Mouse (Mus musculus): Measurements from ENCODE around the gene Myo16.

The Myo16 gene

DNA sequence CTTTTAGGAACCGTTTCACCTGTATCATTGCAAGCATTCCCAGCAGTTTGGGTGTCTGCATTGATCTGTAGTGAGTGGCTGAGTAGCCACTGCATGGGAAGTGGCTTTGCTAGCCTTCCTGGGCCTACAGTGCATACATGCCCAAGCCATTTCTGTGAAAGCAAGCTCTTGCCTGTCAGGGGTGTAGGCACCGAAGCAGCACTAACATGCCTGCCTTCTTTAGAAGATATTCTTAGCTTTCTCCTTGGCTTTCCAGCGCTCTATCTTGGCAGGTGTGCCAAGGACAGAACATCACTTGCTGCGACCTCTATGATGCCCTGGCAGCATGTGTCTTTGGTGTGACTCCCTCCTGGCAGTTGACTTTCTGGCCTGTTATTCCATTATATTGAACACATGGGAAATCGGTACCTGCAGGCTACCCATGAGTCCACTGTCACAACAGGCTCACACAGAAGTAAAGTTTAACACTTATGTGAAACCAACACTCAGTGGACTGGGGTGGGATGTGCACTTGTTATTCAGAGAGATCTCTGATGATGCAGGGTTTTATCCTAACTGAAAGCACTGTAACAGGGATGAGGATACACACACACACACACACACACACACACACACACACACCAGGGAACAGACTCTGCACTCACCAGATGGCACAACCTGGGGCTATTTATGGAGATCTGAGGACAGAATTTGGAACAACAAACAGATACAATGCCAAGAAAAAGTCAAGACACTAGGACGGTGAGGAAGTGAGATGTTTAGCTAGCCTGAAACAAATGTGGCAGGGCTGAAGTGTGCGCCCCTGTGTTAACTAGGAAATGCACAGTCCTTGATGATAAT, 21.4 kb downstream of the Myo16 start:
- DNase-seq (ENCODE audit: low read depth, low spot score): peak; percentile 71

DNA sequence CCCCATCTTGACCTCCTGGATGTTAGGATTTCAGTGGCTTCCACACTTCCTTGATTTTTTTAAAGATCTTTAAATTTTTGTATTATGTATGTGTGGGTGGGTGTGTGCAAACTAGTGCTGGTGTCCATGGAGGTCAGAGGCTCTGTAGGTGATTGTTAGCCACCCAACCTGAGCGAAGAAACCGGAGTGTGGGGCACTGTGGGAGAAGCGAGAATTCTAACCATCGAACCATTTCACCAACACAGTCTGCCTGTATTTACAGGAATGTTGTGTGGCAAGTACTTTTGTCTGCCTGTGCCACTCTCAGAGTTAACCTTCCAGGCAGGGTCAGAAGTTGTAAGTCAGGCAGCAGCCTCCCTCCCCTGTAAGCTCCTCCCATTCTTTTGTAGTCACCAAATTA, 22.3 kb downstream of the Myo16 start:
- no peak for DNase-seq (ENCODE audit: low read depth, low spot score)

DNA sequence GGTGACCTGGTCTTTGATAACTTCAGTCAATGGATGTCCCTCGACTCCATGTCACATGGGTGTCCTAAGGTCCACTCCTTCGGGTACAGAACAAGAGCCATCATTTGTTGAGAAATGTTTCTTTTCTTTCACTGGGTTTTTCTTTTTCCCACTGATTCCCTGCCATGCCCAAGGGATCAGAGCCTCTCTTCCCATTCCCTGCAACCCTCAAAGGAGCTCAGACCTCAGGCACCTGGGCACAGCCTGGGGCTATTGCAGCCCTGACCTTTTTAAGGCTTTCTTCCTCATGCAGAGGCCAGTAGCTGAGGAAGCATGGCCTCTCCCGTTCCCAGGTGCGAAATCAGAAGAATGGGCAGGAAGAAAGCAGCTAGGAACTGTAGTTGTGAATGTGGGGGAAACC, 23.4 kb downstream of the Myo16 start:
- no peak for DNase-seq (ENCODE audit: low read depth, low spot score)

DNA sequence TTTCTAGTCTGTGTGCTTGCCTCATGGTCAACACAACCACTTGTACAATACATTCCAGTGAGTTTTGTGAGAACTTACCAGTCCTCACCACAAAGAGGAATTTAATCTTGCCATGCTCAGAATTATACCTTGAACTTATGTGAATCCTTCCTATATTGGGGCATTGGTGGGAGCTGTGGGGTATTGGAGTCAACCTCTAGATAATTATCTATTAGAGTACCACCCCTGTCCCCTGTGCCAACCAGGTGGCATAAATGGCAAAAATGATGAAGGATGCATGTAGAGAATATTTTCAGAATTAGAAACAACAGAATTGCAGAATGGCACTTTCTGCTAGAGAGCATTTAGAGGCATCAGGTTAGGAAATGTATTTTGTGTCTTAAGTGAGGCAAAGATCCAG, 25.3 kb downstream of the Myo16 start:
- DNase-seq (ENCODE audit: low read depth, low spot score): no peak

DNA sequence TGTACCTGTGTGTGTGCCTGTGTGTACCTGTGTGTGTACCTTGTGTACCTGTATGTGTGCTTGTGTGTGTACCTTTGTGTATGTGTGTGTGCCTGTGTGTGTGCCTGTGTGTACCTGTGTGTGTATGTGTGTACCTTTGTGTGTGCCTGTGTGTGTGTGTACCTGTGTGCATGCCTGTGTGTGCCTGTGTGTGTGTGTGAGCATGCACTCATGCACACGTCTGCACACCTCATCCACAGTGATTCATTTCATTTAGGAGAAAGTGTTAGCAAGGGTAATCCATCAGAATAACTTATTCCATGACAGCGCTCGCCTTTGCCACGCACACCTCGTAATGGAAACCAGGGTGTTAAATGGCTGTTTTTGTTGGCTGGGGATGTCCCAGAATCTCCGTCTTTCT, 36.9 kb downstream of the Myo16 start:
- no peak for DNase-seq (ENCODE audit: low read depth, low spot score)

DNA sequence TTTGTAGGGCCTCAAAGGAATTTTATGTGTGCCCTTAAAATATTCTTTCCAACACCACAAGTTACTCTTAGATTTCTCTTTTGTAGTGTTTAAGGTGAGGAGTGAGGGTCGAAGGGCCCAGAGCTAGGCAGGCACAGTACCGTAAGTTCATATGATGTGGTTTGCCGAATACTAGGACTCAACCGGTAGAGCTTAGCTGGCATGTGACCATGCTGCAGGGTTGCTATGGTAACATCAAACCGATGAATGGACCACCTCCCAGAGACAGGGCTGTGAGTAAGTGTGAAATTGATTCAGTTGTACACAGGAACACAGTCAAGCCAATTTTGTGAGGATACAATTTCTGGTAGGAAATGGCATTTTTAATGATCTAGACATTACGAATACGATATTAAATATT, 44.5 kb downstream of the Myo16 start:
- peak; percentile 63 for DNase-seq (ENCODE audit: low read depth, low spot score)

DNA sequence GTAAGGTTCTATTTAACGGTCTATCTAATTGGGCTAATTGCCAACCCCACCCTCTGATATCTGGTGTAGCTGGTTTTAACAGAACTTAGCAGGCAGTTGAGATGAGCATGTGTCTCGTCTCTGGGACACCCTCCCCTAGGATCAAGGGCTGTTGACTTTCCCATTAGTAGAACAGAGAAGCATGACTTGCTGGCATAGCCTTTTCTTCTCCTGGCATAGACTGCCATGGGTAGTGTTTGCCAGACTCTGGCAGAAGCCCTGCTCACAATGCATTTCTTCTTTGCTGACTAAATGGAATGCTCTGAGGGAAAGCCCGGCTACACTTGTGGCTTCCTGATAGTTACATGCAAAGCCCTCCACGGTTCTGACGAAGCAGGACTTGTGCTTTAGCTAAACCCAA, 45.6 kb downstream of the Myo16 start:
- no peak for DNase-seq (ENCODE audit: low read depth, low spot score)

DNA sequence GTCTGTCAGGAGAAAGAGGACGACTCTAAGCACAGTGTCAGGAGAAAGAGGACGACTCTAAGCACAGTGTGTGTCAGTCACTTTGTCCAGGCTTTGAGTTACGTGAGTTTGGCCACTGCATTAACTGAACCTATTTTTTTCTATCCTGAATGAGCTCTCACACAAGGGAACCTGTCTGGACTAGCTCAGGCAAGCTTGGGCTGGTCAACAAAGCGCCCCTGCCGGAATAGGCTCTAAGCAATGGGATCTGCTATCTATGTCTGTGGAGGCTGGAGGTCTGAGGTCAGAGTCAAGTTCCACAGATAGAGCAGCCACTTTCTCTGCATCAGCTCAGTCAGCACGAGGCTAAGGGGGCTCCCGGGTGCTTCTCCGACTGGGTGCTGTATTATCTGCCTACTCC, 46.3 kb downstream of the Myo16 start:
- no peak for DNase-seq (ENCODE audit: low read depth, low spot score)

DNA sequence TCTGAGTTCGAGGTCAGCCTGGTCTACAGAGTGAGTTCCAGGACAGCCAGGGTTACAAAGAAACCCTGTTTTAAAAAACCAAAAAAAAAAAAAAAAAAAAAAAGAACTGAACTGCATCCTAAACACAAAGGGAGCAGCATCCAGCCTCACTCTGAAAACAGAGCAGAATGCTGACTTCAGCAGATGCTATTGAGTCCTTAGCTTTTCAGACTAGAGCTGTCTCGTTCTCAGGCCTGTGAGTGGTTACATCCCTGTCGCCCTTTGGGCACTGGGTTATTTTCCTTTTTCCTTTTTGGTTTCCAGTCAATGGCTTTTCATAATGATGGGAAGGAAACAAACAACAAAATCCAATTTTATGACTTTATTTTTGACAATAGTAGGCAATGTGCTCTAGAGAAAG, 61.3 kb downstream of the Myo16 start:
- DNase-seq (ENCODE audit: low read depth, low spot score): no peak

DNA sequence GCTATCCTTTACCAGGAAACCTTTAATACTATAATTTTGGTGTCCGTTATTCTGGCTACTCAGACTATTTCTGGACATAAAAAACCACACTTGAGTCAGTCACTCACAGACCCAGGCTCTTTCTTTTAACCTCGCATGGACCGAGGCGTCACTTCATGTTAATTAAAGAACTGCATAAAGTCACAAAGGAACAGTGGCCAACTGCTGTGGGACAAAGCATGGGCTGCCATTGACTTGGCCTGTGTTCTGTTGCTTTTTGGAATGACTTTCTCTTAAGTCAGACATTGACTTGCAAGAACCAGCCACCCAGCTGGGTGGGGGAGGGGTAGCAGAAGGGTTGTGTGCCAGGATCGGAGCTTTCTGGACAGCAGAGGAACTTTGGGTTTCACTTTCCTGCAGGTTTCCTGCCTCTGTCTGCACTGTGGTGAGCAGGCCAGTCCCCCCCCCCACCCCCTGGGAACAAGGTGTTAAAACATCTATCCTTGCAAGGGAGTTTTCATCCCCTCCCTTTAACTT, 66.1 kb downstream of the Myo16 start:
- no peak for DNase-seq (ENCODE audit: low read depth, low spot score)

DNA sequence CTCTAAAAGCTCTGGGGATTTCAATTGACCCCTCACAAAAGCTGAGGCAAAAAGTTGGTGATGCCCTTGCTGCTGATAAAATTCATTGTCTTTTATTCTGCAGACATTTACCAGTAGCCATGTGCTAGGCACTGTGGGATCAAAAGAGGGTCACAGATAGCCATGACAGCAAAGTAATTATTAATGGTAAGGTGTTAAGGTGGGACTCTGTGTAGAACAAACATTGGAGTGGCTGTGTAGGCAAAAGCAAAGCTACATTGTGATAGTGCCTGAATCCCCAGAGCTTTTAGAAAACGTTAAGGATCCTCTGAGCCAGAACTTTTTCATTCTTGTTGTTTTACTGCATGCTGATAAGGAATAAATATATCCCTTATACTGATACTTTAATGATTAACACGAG, 69.1 kb downstream of the Myo16 start:
- no peak for DNase-seq (ENCODE audit: low read depth, low spot score)

DNA sequence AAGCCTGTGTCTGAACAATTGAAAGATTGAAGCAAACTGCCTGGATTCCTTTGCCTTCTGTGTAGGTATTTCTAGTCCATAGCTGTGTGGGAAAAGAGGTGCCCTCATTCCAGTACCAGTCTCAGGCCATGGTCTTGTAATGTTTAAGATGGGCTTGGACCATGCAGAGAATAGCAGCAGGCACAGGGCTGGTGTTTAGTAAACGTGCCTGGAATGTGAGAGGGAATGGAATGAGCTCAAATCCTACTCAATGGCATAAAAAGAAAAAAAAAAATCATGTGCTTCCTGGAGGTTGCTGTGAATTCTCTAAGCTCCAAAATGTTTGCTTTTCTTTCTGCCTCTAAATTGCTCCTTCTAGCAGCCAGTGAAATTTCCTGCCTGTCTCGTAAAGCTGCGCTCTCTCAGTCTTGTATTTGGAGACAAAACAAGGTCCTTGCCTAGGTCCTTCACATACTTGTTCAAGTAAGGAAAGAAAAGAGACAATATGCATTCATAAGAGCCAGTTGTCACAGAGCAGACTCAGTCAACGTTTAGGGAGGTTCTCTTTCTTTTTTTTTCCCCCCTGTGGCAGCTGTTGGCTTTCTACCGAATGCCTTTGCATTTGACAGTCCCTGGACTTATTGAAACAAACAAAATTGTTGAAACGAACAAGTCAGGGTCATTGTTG, 70.0 kb downstream of the Myo16 start:
- DNase-seq (ENCODE audit: low read depth, low spot score): peak; percentile 29

DNA sequence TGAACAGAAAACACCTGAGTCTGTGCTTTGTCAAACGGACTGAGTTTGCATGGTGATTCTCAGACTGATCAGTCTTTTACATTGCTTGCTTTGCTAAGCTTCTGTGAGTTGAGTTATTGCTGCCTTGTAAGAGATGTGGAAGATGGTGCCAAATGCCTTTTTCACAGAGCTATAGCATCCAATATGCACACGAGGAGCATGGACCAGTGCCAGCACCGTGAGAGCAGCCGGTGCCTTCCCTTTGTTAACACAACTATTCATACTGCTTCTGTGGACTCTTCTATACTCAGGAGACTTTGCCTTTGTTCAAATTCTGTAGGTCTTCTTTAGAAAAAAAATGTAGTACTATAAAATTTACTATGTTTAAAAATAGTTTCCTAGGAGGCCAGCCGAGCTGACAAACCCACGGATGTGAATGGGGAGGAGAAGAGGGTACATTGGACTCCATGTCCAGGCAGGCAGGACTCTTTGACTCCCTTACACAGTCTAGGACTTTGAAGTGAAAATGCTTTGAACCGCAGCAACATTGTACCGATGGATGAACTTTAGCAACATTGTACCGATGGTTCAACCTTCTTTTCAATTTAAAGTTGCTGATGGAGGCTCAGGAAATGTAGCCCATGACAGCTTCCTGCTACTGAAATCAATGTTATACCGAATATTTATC, 70.7 kb downstream of the Myo16 start:
- peak; percentile 67 for DNase-seq (ENCODE audit: low read depth, low spot score)

DNA sequence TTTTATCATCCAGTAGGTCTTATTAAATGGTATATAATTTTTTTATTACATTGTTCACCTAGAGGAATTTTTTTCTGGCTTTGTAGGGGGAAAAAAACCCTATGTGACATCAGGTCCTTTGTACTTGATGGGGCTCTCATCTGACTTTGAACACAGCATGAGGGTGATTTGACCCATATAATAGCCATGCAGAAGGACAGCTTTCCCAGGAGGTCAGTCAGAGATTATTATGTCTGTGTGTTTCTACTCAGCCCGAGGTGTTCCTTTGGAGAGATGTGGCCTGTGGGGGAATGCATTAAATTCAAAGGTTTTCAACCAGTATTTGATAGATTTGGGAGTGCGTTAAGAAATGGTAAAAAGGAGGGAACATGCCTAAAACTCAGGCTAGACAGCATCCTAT, 71.3 kb downstream of the Myo16 start:
- DNase-seq (ENCODE audit: low read depth, low spot score): no peak

DNA sequence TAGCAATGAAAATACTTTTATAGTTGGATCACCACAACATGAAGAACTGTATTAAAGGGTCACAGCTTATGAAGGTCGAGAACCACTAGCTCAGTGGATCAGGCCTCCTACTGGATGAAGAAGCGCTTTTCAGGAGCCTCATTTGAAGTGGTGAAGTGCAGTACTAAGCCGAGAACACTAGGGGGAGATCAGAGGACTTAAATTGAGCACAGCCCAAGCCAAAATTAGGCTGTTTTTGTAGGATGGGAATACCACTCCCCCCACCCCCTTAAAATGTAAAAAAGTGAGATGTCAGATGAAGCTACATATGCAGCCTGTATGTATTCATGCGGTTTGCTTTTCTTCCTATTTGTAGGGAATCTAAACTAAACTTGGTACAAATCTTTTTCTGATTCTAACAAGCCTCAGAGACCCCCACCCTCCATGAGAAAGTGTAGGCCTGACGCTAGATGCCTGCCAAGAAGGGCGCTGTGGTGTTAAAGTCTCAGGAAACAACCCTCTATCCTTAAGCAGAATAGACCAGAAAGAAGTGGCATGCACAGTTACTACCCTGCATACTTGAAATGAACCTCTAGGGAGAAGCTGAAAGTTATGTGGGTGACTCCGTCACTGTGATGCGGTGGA, 77.1 kb downstream of the Myo16 start:
- peak; percentile 91 for DNase-seq (ENCODE audit: low read depth, low spot score)

DNA sequence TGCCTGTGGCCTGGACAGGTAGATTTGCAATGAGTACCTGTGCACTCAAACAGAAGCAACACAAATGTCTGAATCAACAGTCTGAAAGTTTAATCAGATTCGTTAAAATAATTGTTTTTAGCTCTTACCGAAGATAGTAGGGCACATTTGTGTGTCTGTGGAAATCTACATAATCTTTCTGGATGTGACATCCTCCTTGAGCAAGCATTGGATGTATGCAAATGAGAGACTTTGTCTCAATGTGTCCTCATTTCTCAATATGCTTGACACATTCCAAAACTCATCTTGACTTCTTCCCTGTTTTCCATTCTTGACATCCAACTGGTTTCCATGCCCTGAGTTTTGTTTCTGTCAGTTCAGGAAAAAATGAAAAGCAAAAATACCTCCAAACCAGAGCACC, 80.8 kb downstream of the Myo16 start:
- no peak for DNase-seq (ENCODE audit: low read depth, low spot score)

DNA sequence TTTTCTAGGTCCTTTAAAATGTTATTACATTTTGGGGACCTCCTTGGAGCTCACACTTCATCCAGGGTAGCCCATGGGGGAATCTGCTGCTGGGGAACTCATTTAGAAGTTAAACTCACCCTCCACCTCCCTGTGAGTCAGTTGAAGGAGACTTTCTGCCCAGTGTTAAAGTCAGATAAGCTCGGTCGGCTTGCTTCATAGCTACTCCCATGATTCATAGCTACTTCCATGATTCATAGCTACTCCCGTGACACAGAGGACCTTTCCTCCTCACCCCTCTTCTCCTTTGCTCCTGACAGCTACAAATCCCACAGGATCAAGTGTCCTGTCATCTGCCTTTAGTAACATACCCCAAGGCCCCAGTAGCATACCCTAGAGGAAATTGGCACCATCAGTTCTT, 89.6 kb downstream of the Myo16 start:
- DNase-seq (ENCODE audit: low read depth, low spot score): no peak

DNA sequence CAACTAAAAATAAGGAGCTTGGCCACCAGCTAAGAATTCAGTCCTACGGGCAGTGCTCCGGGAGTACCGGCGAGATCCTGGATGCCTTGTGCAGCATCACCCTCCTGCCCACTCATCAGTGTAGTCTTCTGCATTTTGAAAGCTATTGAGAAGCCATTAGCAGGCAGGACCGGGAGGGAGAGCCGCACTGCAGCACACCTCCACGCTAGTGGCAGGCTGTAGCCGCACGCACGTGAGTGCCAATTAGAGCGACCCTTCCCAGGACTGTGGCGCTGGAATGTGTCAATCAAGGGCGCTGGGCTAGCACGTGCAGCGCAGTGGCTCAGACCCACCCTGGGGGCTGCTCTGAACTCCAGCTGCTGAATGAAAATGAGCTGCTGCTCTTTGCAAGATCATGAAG, 95.4 kb downstream of the Myo16 start:
- peak; percentile 52 for DNase-seq (ENCODE audit: low read depth, low spot score)

DNA sequence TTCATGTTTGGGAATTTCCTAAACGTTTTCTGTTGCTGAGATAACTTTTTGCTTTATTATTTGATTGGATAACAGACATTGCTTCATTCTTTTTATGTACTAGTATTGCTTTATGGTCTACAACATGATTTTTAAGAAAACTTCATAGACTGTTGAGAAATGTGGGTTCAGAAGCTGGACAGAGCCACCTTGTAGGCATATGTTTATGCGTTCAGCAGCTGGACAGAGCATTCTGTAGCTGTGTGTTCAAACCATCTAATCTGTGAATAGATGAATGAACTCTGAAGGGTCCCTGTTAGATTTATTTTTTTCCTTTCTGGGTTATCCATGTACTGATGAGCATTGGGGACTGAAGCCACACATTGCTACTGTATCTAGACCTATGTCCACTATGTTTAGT, 102.0 kb downstream of the Myo16 start:
- DNase-seq (ENCODE audit: low read depth, low spot score): no peak

DNA sequence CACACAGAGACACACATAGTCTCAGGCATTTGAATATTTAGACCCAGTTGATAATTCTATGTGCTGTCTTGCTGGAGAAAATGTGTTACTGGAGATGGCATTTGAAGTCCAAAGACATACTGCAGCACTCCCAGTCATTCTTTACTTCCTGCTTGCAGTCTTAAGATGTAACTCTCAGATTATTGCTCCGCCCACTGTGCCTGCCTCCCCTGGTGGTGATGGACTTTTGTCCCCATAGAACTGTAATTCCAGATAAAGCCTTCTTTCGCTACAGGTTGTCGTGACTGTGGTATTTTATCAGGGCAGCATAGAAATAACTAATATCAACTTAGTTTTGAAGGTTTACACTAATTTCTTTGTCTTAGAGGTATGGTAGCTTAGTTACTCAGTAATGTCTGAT, 102.9 kb downstream of the Myo16 start:
- no peak for DNase-seq (ENCODE audit: low read depth, low spot score)

DNA sequence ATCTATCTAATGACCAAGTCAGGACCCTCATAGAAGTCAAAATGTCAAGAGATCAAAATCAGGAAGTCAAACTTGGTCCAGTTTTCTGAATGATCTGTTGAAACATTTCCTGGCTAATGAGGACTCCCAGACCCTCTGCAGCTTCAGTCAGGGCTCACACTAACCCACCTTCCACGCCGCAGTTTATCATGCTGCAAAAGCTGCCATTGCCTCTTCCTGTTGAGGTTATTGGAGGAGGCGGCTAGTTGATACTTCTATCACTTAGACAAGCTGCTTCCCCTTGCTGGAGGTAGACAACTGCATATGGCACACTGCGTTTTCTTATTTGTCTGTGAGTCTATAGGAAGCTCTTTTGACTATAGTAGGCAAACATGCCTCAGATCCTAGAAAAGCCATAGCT, 116.4 kb downstream of the Myo16 start:
- no peak for DNase-seq (ENCODE audit: low read depth, low spot score)

DNA sequence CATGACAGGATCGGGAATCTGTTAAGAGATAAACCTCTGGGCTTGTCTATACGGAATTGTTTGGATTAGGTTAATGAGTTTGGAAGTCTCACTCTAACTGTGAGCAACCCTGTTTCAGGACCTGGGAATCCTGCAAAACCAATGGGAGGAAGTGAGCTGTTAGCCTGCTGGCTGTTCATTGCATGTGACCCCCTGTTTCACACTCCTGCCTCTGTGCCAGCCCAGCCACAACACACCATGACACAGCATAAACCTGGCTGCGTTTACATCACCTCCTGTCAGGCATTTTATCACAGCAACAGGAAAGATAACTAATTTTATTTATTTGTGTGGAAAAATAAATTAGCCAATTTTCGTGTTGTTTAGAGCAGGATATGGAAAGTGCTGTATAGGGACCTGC, 138.9 kb downstream of the Myo16 start:
- DNase-seq (ENCODE audit: low read depth, low spot score): no peak
